Mouse (Mus musculus) embryonic fibroblast, embryonic 13.5 days (primary cell): Measurements from ENCODE around the gene Fam131b.

Experiments used
- CTCF ChIP-seq: IDR thresholded peaks from 2 replicates; pipeline ENCODE4 v1.5.1; 2011; ENCODE audit warnings: mild to moderate bottlenecking, control low read depth, low read length, moderate library complexity, borderline replicate concordance; ENCODE audit not compliant: insufficient read depth
- POLR2A ChIP-seq: IDR thresholded peaks from 2 replicates; pipeline ENCODE4 v1.6.1; 2011; ENCODE audit warnings: low read depth, mild to moderate bottlenecking, control low read depth, low read length, moderate library complexity

DNA sequence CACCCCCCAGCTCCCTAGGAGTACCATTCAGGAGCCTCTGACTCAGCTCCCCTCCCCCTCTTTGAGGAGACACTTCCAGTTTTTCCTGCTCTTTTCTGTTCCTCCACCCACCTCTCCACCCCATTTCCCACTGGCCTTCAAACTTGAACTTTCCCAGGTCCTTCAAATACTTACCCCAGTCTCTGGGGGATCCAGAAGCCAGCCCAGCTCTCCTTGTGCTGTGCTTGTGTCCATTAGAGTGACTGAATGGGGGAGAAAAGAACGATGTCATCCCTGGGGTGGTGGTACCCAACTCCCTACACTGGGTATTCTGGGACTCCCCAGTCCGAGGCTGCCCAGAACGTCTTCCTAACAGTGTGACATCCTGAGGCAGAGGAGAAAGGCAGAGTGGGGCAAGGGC is 47.6 kb upstream of the Fam131b start:
- TF ChIP-seq CTCF (no peak), POLR2A (no peak)
